Mouse (Mus musculus): ENCODE data around the gene Mepce.
A peak's percentile ranks its signal among the peaks of the same experiment; 100 is the strongest.

Mepce gene

GRCm38 (mm10) chr5:137741023-137741931, 46.2 kb downstream of the Mepce start, which contains the start of gene Nyap1:
Gene Nyap1, minus strand, starts transcription at chr5:137741607.
- DNase-seq (ENCODE audit: low spot score), result peak; percentile 50

GRCm38 (mm10) chr5:137740506-137740905, 46.9 kb downstream of the Mepce start:
- DNase-seq (ENCODE audit: low spot score), result no peak

- no peak for DNase-seq (ENCODE audit: low spot score)
Measured at GRCm38 (mm10) chr5:137739471-137739870, 48.0 kb downstream of the Mepce start.

DNA sequence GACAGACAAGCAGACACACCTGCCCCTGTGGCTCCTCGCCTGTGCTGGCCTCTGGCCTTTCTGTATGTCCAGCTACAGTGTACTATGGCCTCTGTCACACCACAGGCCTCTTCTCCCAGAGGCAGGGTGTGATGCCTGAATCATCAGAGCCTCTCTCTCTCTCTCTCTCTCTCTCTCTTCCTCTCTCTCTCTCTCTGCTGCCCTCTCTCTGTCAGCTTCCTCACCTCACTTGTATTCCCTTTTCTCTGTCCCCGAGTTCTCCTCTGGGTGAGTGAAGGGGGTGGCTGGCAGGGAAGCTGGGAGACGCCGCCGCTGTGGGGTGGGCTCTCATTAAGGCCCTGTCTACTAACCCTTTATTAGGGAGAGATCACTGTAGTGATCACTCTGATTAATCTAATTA, 48.9 kb downstream of the Mepce start:
- DNase-seq (ENCODE audit: low spot score), result no peak

DNA sequence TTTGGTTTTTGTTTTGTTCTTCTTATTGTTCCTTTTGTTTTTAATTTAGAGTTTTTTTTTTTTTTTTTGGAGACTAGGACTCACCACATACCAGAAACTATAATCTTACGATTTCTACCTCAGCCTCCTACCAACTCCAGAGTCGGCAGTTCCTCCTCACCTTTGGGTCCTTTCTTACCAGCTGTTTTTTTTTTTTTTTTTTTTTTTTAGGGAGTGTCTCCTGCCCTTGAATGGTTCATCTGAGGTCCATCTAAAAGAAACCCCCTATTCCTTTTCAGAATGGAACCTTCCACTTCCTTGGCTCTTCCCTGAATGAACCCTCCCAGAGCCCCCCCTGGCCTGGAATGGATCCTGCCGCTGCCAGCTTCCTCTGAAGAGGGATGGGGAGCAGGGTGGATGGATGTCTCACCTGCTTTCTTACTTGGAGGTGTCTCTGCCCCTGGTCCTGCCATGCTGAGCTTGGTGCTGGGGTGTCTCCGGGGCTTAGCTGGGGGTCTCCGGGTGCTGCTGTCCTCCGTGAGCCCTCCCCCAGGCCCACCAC, 50.0 kb downstream of the Mepce start:
- DNase-seq (ENCODE audit: low spot score), result no peak

- no peak for DNase-seq (ENCODE audit: low spot score)
Measured at GRCm38 (mm10) chr5:137734289-137735061, 53.0 kb downstream of the Mepce start.

GRCm38 (mm10) chr5:137733638-137734288, 53.7 kb downstream of the Mepce start:
- no peak for DNase-seq (ENCODE audit: low spot score)

Data from urinary bladder, postnatal 10 days (tissue).